Mouse (Mus musculus): ENCODE measurements around the gene Ruvbl1. TPM values are rescaled to one million over a fixed set of nuclear protein-coding genes. Genes with fewer than 3 reads are reported as not detected.

Ruvbl1 gene
- 27.0 and 30.6 TPM in 2 replicates for polyA plus RNA-seq (2015; fragmentation: Nextera tagmentation; extraction: Ambion mirVana)

DNA sequence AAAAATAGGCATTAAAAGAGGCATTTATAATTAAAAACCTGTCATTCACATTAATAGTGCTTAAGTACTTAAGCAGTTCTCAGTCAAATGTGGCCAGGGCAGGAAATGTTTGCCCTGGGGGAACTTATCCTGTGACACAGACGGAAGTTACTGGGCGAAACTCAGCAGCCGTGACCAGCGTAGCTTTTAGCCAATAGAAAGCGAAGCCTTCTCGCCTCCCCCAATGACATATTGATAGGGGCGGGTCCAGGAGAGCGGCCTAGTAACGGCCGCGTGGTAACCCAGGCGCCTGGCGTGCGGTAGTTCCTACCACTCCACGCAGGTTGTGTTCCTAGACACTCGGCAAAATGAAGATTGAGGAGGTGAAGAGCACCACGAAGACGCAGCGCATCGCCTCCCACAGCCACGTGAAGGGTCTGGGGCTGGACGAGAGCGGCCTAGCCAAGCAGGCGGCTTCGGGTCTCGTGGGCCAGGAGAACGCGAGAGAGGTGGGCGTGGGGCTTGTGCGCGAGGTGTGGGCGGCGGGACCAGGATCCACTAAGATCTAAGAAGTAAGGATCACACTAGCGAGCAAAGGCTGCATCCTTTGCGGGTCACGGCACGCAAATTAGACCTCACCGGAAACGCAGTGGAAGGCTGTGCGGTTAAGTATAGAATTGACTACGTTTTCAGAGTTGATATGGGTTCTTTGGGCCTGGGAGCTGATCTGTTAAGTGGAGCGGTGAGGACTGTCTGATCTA is at the start of gene Ruvbl1:
Ruvbl1 (plus strand) TSS at position 229 of the 740 bp plus-strand sequence.
- H3K4me1 ChIP-seq (replicated peaks; ENCODE audit: control insufficient read depth, insufficient read depth, low read length) = no peaks in the 10 kb centered on the region; the same call in 1 of the 2 replicates
- H3K4me2 ChIP-seq (replicated peaks; ENCODE audit: low read depth) = peak within 1 kb of the TSS; percentile 71
- under 1% methylated on average over 39 of the region's 42 CpGs for WGBS
- TF ChIP-seq CTCF (IDR thresholded peaks at IDR 0.05; ENCODE audit: low read depth) = no peak
- no peaks in the 10 kb centered on the region for H3K27me3 ChIP-seq (replicated peaks; ENCODE audit: control insufficient read depth, insufficient read depth, low read length)
- peak within 1 kb of the TSS; percentile 76 for H3K9ac ChIP-seq (ENCODE audit: low read depth, low read length)
- peak within 1 kb of the TSS; percentile 75 for H3K4me3 ChIP-seq (ENCODE audit: low read depth, low read length)
- no peak within 1 kb of the TSS; the same call in 1 of the 2 replicates for H3K27ac ChIP-seq (ENCODE audit: low read depth, low read length)
- ATAC-seq = peak; percentile 99
- H3K36me3 ChIP-seq (ENCODE audit: control insufficient read depth, insufficient read depth) = peaks cover 17% of the 10 kb centered on the region; the same call in 1 of the 2 replicates
- no peaks in the 10 kb centered on the region for H3K9me3 ChIP-seq (ENCODE audit: control insufficient read depth)

DNA sequence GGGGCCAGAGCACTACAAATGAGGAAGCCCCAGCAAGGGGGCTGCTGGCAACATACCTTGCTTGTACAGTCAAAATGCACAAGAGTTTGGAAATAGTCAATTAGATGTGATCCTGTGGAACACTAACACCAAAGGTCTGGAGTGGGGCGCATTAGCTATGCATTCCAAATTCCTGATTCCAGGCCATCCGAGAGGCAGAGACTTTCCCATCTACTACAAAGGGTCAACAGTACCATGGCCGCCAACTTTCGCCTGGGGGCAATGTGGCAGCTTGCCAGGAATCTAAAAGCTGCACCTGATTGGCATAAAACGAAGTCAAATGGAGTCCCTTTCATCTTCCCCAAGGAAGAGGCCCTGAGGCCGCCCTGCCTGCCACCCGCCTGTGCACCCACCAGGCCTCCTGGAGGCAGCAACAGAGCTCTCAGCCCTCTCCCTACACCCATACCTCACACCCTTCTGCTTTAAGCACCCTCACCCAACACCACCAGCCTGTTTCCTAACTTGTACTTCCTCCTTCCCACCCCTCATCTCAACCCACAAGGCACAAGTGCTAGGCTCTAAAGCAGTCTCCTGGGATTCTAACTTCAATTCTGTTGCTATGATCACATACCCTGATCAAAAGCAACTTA is 49.0 kb upstream of the Ruvbl1 start:
- no peak overlapping the region for H3K27ac ChIP-seq (ENCODE audit: low read depth, low read length)
- H3K4me1 ChIP-seq (replicated peaks; ENCODE audit: control insufficient read depth, insufficient read depth, low read length) = no peaks in the 10 kb centered on the region
- no peaks in the 10 kb centered on the region for H3K36me3 ChIP-seq (ENCODE audit: control insufficient read depth, insufficient read depth)
- H3K27me3 ChIP-seq (replicated peaks; ENCODE audit: control insufficient read depth, insufficient read depth, low read length) = no peaks in the 10 kb centered on the region
- no peak for TF ChIP-seq CTCF (IDR thresholded peaks at IDR 0.05; ENCODE audit: low read depth)
- no peaks in the 10 kb centered on the region for H3K9me3 ChIP-seq (ENCODE audit: control insufficient read depth)
- no peak overlapping the region for H3K9ac ChIP-seq (ENCODE audit: low read depth, low read length)
- no peak for ATAC-seq
- WGBS = 77% methylated on average over 7 of the region's 7 CpGs
- H3K4me3 ChIP-seq (ENCODE audit: low read depth, low read length) = no peak overlapping the region
- no peak overlapping the region for H3K4me2 ChIP-seq (replicated peaks; ENCODE audit: low read depth)

DNA sequence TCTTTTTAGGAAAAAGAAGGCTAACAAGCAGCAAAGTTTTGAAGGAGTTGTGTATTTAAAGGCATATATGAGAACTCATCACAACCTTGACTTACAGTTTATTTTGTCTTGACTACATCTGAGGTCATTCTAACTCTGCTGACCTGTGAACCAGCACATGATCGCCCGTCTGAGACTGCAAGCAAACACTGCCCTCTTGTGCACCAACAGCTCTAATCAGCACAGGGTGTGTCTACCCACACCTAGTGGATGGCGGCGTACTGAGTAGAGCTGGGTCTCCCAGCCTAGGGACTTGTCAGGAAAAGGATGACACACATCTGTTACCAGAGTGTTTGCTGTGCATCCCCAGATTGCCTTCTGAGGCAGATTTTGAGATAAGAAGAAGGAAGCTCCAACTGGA is 34.0 kb upstream of the Ruvbl1 start:
- no peaks in the 10 kb centered on the region for H3K27me3 ChIP-seq (replicated peaks; ENCODE audit: control insufficient read depth, insufficient read depth, low read length)
- H3K9ac ChIP-seq (ENCODE audit: low read depth, low read length) = no peak overlapping the region
- H3K27ac ChIP-seq (ENCODE audit: low read depth, low read length) = no peak overlapping the region
- no peak overlapping the region for H3K4me3 ChIP-seq (ENCODE audit: low read depth, low read length)
- peak; percentile 94 for TF ChIP-seq CTCF (IDR thresholded peaks at IDR 0.05; ENCODE audit: low read depth)
- no peak overlapping the region for H3K4me2 ChIP-seq (replicated peaks; ENCODE audit: low read depth)
- ATAC-seq = peak; percentile 78
- no peaks in the 10 kb centered on the region for H3K4me1 ChIP-seq (replicated peaks; ENCODE audit: control insufficient read depth, insufficient read depth, low read length)
- WGBS = 10% methylated on average over 4 of the region's 4 CpGs
- peaks cover 11% of the 10 kb centered on the region for H3K36me3 ChIP-seq (ENCODE audit: control insufficient read depth, insufficient read depth)
- H3K9me3 ChIP-seq (ENCODE audit: control insufficient read depth) = no peaks in the 10 kb centered on the region

- H3K4me3 ChIP-seq (ENCODE audit: low read depth, low read length) = no peak overlapping the region
- no peaks in the 10 kb centered on the region for H3K27me3 ChIP-seq (replicated peaks; ENCODE audit: control insufficient read depth, insufficient read depth, low read length)
- no peak overlapping the region for H3K9ac ChIP-seq (ENCODE audit: low read depth, low read length)
- WGBS = 85% methylated on average over 7 of the region's 7 CpGs
- H3K4me1 ChIP-seq (replicated peaks; ENCODE audit: control insufficient read depth, insufficient read depth, low read length) = no peaks in the 10 kb centered on the region
- no peak for TF ChIP-seq CTCF (IDR thresholded peaks at IDR 0.05; ENCODE audit: low read depth)
- no peak overlapping the region for H3K4me2 ChIP-seq (replicated peaks; ENCODE audit: low read depth)
- no peaks in the 10 kb centered on the region for H3K9me3 ChIP-seq (ENCODE audit: control insufficient read depth)
- peaks cover 14% of the 10 kb centered on the region for H3K36me3 ChIP-seq (ENCODE audit: control insufficient read depth, insufficient read depth)
- H3K27ac ChIP-seq (ENCODE audit: low read depth, low read length) = no peak overlapping the region
- ATAC-seq = no peak
Observed at GRCm38 (mm10) chr6:88435609-88436008, 29.6 kb upstream of the Ruvbl1 start.

DNA sequence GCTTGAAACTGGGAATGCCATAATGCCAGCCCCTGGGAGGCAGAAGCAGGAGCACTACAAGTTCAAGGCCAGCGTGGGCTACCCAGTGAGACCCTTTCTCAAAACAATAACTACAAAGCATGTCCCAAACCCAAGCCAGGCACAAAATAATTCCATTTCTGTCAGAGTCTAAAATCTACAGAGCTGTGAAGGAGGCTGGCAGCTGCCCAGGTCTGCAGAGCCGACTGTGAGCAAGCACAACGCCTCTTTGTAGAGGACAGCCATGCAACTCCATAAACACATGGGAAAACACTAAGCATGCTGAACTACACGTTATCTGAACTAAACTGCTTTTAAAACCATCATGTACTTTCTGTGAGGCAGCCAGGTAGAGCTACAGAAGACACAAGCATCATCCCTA is 26.2 kb upstream of the Ruvbl1 start:
- H3K27me3 ChIP-seq (replicated peaks; ENCODE audit: control insufficient read depth, insufficient read depth, low read length) = no peaks in the 10 kb centered on the region
- 78% methylated on average over 4 of the region's 4 CpGs for WGBS

DNA sequence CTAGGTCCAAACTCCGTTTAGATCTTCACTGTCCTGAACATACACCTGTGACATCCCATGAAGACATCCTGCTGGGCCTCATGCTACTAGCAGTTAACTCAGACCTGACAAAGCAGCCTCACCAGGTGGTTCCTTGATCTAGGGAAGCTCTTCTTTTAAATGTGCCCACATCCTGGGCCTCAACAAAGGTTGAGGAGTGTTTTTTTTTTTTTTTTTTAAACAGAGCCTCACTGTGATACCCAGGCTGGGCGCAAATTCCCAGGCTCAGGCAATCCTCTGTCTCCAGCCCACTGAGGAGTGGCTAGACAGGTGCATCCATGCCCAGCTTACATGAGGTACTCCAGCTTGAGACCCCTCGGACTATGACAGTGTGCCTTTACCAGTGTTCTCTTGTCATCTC is 22.7 kb upstream of the Ruvbl1 start:
- H3K27ac ChIP-seq (ENCODE audit: low read depth, low read length) = no peak overlapping the region
- H3K36me3 ChIP-seq (ENCODE audit: control insufficient read depth, insufficient read depth) = no peaks in the 10 kb centered on the region
- H3K4me2 ChIP-seq (replicated peaks; ENCODE audit: low read depth) = no peak overlapping the region
- H3K27me3 ChIP-seq (replicated peaks; ENCODE audit: control insufficient read depth, insufficient read depth, low read length) = no peaks in the 10 kb centered on the region
- no peak overlapping the region for H3K9ac ChIP-seq (ENCODE audit: low read depth, low read length)
- H3K4me3 ChIP-seq (ENCODE audit: low read depth, low read length) = no peak overlapping the region
- H3K9me3 ChIP-seq (ENCODE audit: control insufficient read depth) = no peaks in the 10 kb centered on the region
- H3K4me1 ChIP-seq (replicated peaks; ENCODE audit: control insufficient read depth, insufficient read depth, low read length) = no peaks in the 10 kb centered on the region
- 79% methylated on average over 3 of the region's 3 CpGs for WGBS
- no peak for TF ChIP-seq CTCF (IDR thresholded peaks at IDR 0.05; ENCODE audit: low read depth)
- no peak for ATAC-seq

More for the DNA sequence above, 26.2 kb upstream of the Ruvbl1 start:
- H3K27ac ChIP-seq (ENCODE audit: low read depth, low read length) = no peak overlapping the region
- H3K9me3 ChIP-seq (ENCODE audit: control insufficient read depth) = no peaks in the 10 kb centered on the region
- no peak for ATAC-seq
- peaks cover 14% of the 10 kb centered on the region for H3K36me3 ChIP-seq (ENCODE audit: control insufficient read depth, insufficient read depth)
- H3K9ac ChIP-seq (ENCODE audit: low read depth, low read length) = no peak overlapping the region
- H3K4me2 ChIP-seq (replicated peaks; ENCODE audit: low read depth) = no peak overlapping the region
- no peak for TF ChIP-seq CTCF (IDR thresholded peaks at IDR 0.05; ENCODE audit: low read depth)
- H3K4me3 ChIP-seq (ENCODE audit: low read depth, low read length) = no peak overlapping the region
- no peaks in the 10 kb centered on the region for H3K4me1 ChIP-seq (replicated peaks; ENCODE audit: control insufficient read depth, insufficient read depth, low read length)

All from intestine, postnatal 0 days (tissue).